Mouse (Mus musculus): ENCODE results near the gene Nsd2.
"Not testable (repeated sequence)": the region's sequence is repeated elsewhere in the genome, so short reads cannot be mapped to it uniquely, and the experiment has no call there.

Nsd2 gene

GRCm38 (mm10) chr5:33851466-33851865, 30.9 kb downstream of the Nsd2 start:
- DNase-seq (ENCODE audit: low spot score) = no peak

GRCm38 (mm10) chr5:33853086-33853485, 32.6 kb downstream of the Nsd2 start:
- no peak for DNase-seq (ENCODE audit: low spot score)

- no peak for DNase-seq (ENCODE audit: low spot score)
Observed at GRCm38 (mm10) chr5:33854019-33854418, 33.5 kb downstream of the Nsd2 start.

- no peak for DNase-seq (ENCODE audit: low spot score)
Observed at GRCm38 (mm10) chr5:33857693-33858092, 37.2 kb downstream of the Nsd2 start.

- DNase-seq (ENCODE audit: low spot score) = no peak
Observed at GRCm38 (mm10) chr5:33875472-33875871, 54.9 kb downstream of the Nsd2 start.

- no peak for DNase-seq (ENCODE audit: low spot score)
Observed at GRCm38 (mm10) chr5:33881118-33881517, 60.6 kb downstream of the Nsd2 start.

GRCm38 (mm10) chr5:33893406-33893805, 72.9 kb downstream of the Nsd2 start:
- no peak for DNase-seq (ENCODE audit: low spot score)

GRCm38 (mm10) chr5:33895116-33895515, 74.6 kb downstream of the Nsd2 start:
- no peak for DNase-seq (ENCODE audit: low spot score)

- no peak for DNase-seq (ENCODE audit: low spot score)
Observed at GRCm38 (mm10) chr5:33897158-33897557, 76.6 kb downstream of the Nsd2 start.

- no peak for DNase-seq (ENCODE audit: low spot score)
Observed at GRCm38 (mm10) chr5:33898671-33899070, 78.1 kb downstream of the Nsd2 start.

- no peak for DNase-seq (ENCODE audit: low spot score)
Observed at GRCm38 (mm10) chr5:33899245-33899644, 78.7 kb downstream of the Nsd2 start.

GRCm38 (mm10) chr5:33900101-33900500, 79.6 kb downstream of the Nsd2 start:
- no peak for DNase-seq (ENCODE audit: low spot score)

GRCm38 (mm10) chr5:33900701-33901263, 80.3 kb downstream of the Nsd2 start:
- no peak for DNase-seq (ENCODE audit: low spot score)

- no peak for DNase-seq (ENCODE audit: low spot score)
Observed at GRCm38 (mm10) chr5:33901278-33901677, 80.8 kb downstream of the Nsd2 start.

GRCm38 (mm10) chr5:33902696-33903095, 82.2 kb downstream of the Nsd2 start:
- DNase-seq (ENCODE audit: low spot score) = no peak

- no peak for DNase-seq (ENCODE audit: low spot score)
Observed at GRCm38 (mm10) chr5:33903176-33903575, 82.7 kb downstream of the Nsd2 start.

- DNase-seq (ENCODE audit: low spot score) = not testable (repeated sequence)
Observed at GRCm38 (mm10) chr5:33915031-33915430, 94.5 kb downstream of the Nsd2 start.

- not testable (repeated sequence) for DNase-seq (ENCODE audit: low spot score)
Observed at GRCm38 (mm10) chr5:33916616-33917015, 96.1 kb downstream of the Nsd2 start.

GRCm38 (mm10) chr5:33919466-33919865, 98.9 kb downstream of the Nsd2 start:
- no peak for DNase-seq (ENCODE audit: low spot score)

- DNase-seq (ENCODE audit: low spot score) = no peak
Observed at GRCm38 (mm10) chr5:33920037-33920436, 99.5 kb downstream of the Nsd2 start.

GRCm38 (mm10) chr5:33920924-33921323, 100.4 kb downstream of the Nsd2 start:
- no peak for DNase-seq (ENCODE audit: low spot score)

GRCm38 (mm10) chr5:33921486-33922235, 101.1 kb downstream of the Nsd2 start:
- DNase-seq (ENCODE audit: low spot score) = no peak

- no peak for DNase-seq (ENCODE audit: low spot score)
Observed at GRCm38 (mm10) chr5:33922566-33922965, 102.0 kb downstream of the Nsd2 start.

GRCm38 (mm10) chr5:33926170-33926569, 105.6 kb downstream of the Nsd2 start:
- DNase-seq (ENCODE audit: low spot score) = no peak

Data from testis, postnatal 14 days (tissue).